Mouse (Mus musculus) MEL (cell line): ENCODE results near the gene Pfkfb4. TPM values are rescaled to one million over a fixed set of nuclear protein-coding genes. Genes with fewer than 3 reads are reported as not detected.

Experiments
- DNase-seq: peaks from one replicate; pipeline ENCODE4 v3.0.0; 2011; ENCODE audit warnings: low read depth, low spot score
- H3K27ac ChIP-seq: 2 replicates; pipeline ENCODE4 v1.5.1; 2012; ENCODE audit warnings: low read depth, mild to moderate bottlenecking, control low read depth, low read length, moderate library complexity; ENCODE audit not compliant: control insufficient read depth
- H3K27me3 ChIP-seq, 2 experiments: fragments of 150-350 bp in 1 of 2; sonication (generic) in 1 of 2; 2 replicates each; pipeline ENCODE4 v1.6.1; 2012; ENCODE audit warnings: low read length in 2 of 2, mild to moderate bottlenecking in 2 of 2, improper control_type of control experiment in 1 of 2, moderate library complexity in 1 of 2; ENCODE audit not compliant: insufficient read depth in 2 of 2, control insufficient read depth in 1 of 2
- H3K36me3 ChIP-seq, 2 experiments: 2 replicates each; pipeline ENCODE4 v1.6.1; 2012 to 2014; ENCODE audit warnings: low read length in 2 of 2, improper control_type of control experiment in 1 of 2, inconsistent platforms in 1 of 2, mild to moderate bottlenecking in 1 of 2; ENCODE audit not compliant: insufficient read depth in 2 of 2, control insufficient read depth in 1 of 2
- H3K4me1 ChIP-seq, 2 experiments: fragments of 150-350 bp in 1 of 2; sonication (generic) in 1 of 2; 2 replicates each; pipeline ENCODE4 v1.6.1; 2012; ENCODE audit warnings: low read length in 2 of 2, improper control_type of control experiment in 1 of 2, mild to moderate bottlenecking in 1 of 2; ENCODE audit not compliant: insufficient read depth in 2 of 2, control insufficient read depth in 1 of 2
- H3K4me3 ChIP-seq, 2 experiments: fragments of 150-350 bp in 1 of 2; sonication (generic) in 1 of 2; 2 replicates each; pipeline ENCODE4 v1.5.1; 2012; ENCODE audit warnings: low read depth in 2 of 2, low read length in 2 of 2, mild to moderate bottlenecking in 2 of 2, moderate library complexity in 2 of 2, control low read depth in 1 of 2, improper control_type of control experiment in 1 of 2; ENCODE audit not compliant: control insufficient read depth in 1 of 2, insufficient read depth in 1 of 2
- H3K79me2 ChIP-seq: 2 replicates; pipeline ENCODE4 v1.6.1; 2012; ENCODE audit warnings: mild to moderate bottlenecking, low read length, moderate library complexity; ENCODE audit not compliant: control insufficient read depth, poor library complexity, insufficient read depth
- H3K9ac ChIP-seq: 2 replicates; pipeline ENCODE4 v1.6.1; 2012; ENCODE audit warnings: low read depth, mild to moderate bottlenecking, control low read depth, low read length, moderate library complexity; ENCODE audit not compliant: control insufficient read depth, poor library complexity, severe bottlenecking
- H3K9me3 ChIP-seq: fragments of 150-350 bp; sonication (generic); replicated peaks from 2 replicates; pipeline ENCODE4 v1.6.1; 2012; ENCODE audit warnings: mild to moderate bottlenecking, low read length, improper control_type of control experiment, moderate library complexity; ENCODE audit not compliant: insufficient read depth
- CHD2 ChIP-seq: IDR thresholded peaks from 2 replicates; pipeline ENCODE4 v1.6.1; 2011; ENCODE audit warnings: low read length, improper control_type of control experiment
- CTCF ChIP-seq, 3 experiments: IDR thresholded peaks in 2 of 3; conservative IDR thresholded peaks in 1 of 3; 2 replicates each; pipeline ENCODE4 v1.5.1; 2011 to 2012; ENCODE audit warnings: low read length in 3 of 3, low read depth in 2 of 3, mild to moderate bottlenecking in 2 of 3, improper control_type of control experiment in 1 of 3, inconsistent platforms in 1 of 3, mixed read lengths in 1 of 3, moderate library complexity in 1 of 3; ENCODE audit not compliant: control insufficient read depth in 1 of 3, insufficient read depth in 1 of 3, poor library complexity in 1 of 3, severe bottlenecking in 1 of 3
- ELF1 ChIP-seq: IDR thresholded peaks from 2 replicates; pipeline ENCODE4 v1.6.1; 2014; ENCODE audit warnings: low read depth, mild to moderate bottlenecking, inconsistent platforms, low read length, improper control_type of control experiment, moderate library complexity
- ETS1 ChIP-seq: IDR thresholded peaks from 2 replicates; pipeline ENCODE4 v1.6.1; 2012; ENCODE audit warnings: low read depth, mild to moderate bottlenecking, inconsistent platforms, low read length, improper control_type of control experiment, moderate library complexity
- GATA1 ChIP-seq: IDR thresholded peaks from 2 replicates; pipeline ENCODE4 v1.6.1; 2011; ENCODE audit warnings: low read depth, low read length, improper control_type of control experiment
- HCFC1 ChIP-seq: IDR thresholded peaks from 2 replicates; pipeline ENCODE4 v1.6.1; 2012; ENCODE audit warnings: low read depth, mild to moderate bottlenecking, inconsistent platforms, low read length, improper control_type of control experiment, moderate library complexity
- MAZ ChIP-seq: IDR thresholded peaks from 2 replicates; pipeline ENCODE4 v1.6.1; 2012; ENCODE audit warnings: low read depth, mild to moderate bottlenecking, inconsistent platforms, low read length, improper control_type of control experiment
- MXI1 ChIP-seq: IDR thresholded peaks from 2 replicates; pipeline ENCODE4 v1.6.1; 2011; ENCODE audit warnings: mild to moderate bottlenecking, low read depth, low read length, improper control_type of control experiment
- MYB ChIP-seq: IDR thresholded peaks from 2 replicates; pipeline ENCODE4 v1.6.1; 2011; ENCODE audit warnings: mild to moderate bottlenecking, low read depth, low read length, improper control_type of control experiment
- MYC ChIP-seq: IDR thresholded peaks from 2 replicates; pipeline ENCODE4 v1.6.1; 2011; ENCODE audit warnings: low read depth, mild to moderate bottlenecking, low read length, improper control_type of control experiment, moderate library complexity
- NELFE ChIP-seq: IDR thresholded peaks from 2 replicates; pipeline ENCODE4 v1.6.1; 2011; ENCODE audit warnings: low read depth, low read length, improper control_type of control experiment
- POLR2A ChIP-seq, 2 experiments: IDR thresholded peaks; 2 replicates each; pipeline ENCODE4 v1.6.1; 2011 to 2012; ENCODE audit warnings: low read length in 2 of 2, mild to moderate bottlenecking in 2 of 2, control low read depth in 1 of 2, improper control_type of control experiment in 1 of 2, low read depth in 1 of 2, moderate library complexity in 1 of 2; ENCODE audit not compliant: control insufficient read depth in 1 of 2, insufficient read depth in 1 of 2, poor library complexity in 1 of 2
- POLR2AphosphoS2 ChIP-seq: IDR thresholded peaks from 2 replicates; pipeline ENCODE4 v1.6.1; 2011; ENCODE audit warnings: low read length, improper control_type of control experiment
- POLR2AphosphoS5 ChIP-seq: IDR thresholded peaks from 2 replicates; pipeline ENCODE4 v1.6.1; 2012; ENCODE audit warnings: low read depth, borderline replicate concordance, mild to moderate bottlenecking, inconsistent platforms, low read length, moderate library complexity, mixed read lengths
- RAD21 ChIP-seq: IDR thresholded peaks from 2 replicates; pipeline ENCODE4 v1.6.1; 2011; ENCODE audit warnings: mild to moderate bottlenecking, low read depth, low read length, improper control_type of control experiment
- RCOR1 ChIP-seq: IDR thresholded peaks from 2 replicates; pipeline ENCODE4 v1.6.1; 2012; ENCODE audit warnings: low read depth, mild to moderate bottlenecking, inconsistent platforms, low read length, improper control_type of control experiment
- SIN3A ChIP-seq: IDR thresholded peaks from 2 replicates; pipeline ENCODE4 v1.6.1; 2012; ENCODE audit warnings: low read length, improper control_type of control experiment, inconsistent platforms
- SMC3 ChIP-seq: IDR thresholded peaks from 2 replicates; pipeline ENCODE4 v1.6.1; 2011; ENCODE audit warnings: low read depth, low read length, improper control_type of control experiment
- TBP ChIP-seq: IDR thresholded peaks from 2 replicates; pipeline ENCODE4 v1.8.0; 2011; ENCODE audit warnings: low read depth, low read length, improper control_type of control experiment
- UBTF ChIP-seq: IDR thresholded peaks from 2 replicates; pipeline ENCODE4 v1.6.1; 2012; ENCODE audit warnings: low read depth, mild to moderate bottlenecking, inconsistent platforms, low read length, improper control_type of control experiment, moderate library complexity, borderline replicate concordance; ENCODE audit not compliant: insufficient read depth
- USF1 ChIP-seq: IDR thresholded peaks from 2 replicates; pipeline ENCODE4 v1.6.1; 2014; ENCODE audit warnings: low read depth, mild to moderate bottlenecking, inconsistent platforms, low read length, improper control_type of control experiment, moderate library complexity
- USF2 ChIP-seq, 2 experiments: IDR thresholded peaks; 2 replicates each; pipeline ENCODE4 v1.6.1; 2011 to 2012; ENCODE audit warnings: improper control_type of control experiment in 2 of 2, low read length in 2 of 2, borderline replicate concordance in 1 of 2, inconsistent platforms in 1 of 2, low read depth in 1 of 2, mild to moderate bottlenecking in 1 of 2; ENCODE audit not compliant: insufficient read depth in 1 of 2
- ZC3H11A ChIP-seq: IDR thresholded peaks from 2 replicates; pipeline ENCODE4 v1.6.1; 2012; ENCODE audit warnings: low read depth, mild to moderate bottlenecking, inconsistent platforms, low read length, improper control_type of control experiment
- ZKSCAN1 ChIP-seq: IDR thresholded peaks from 2 replicates; pipeline ENCODE4 v1.6.1; 2012; ENCODE audit warnings: low read depth, mild to moderate bottlenecking, inconsistent platforms, low read length, improper control_type of control experiment, moderate library complexity
- ZNF384 ChIP-seq: IDR thresholded peaks from 2 replicates; pipeline ENCODE4 v1.6.1; 2012; ENCODE audit warnings: low read depth, mild to moderate bottlenecking, inconsistent platforms, low read length, improper control_type of control experiment
- polyA plus RNA-seq, 2 experiments: library from polyadenylated mRNA; stranded (reverse) in 1 of 2; unstranded in 1 of 2; fragments of >175 nt in 1 of 2; fragments of >200 nt in 1 of 2; gene quantifications; 2 replicates each; pipeline versions ENCODE4 v1.2.1 to v1.2.4; 2012; ENCODE audit warnings: low replicate concordance in 2 of 2, low read depth in 1 of 2; ENCODE audit not compliant: insufficient read length in 2 of 2, insufficient read depth in 1 of 2, missing spikeins in 1 of 2
- total RNA-seq: library from RNA; depleted of rRNA; stranded (reverse); fragments of 300-350 nt; gene quantifications from 2 replicates; pipeline ENCODE4 v1.2.3, GENCODE M21; 2012

Gene Pfkfb4
- total and polyA plus RNA-seq, 3 experiments, result 3.2 to 6.4 TPM; not detected in 1

DNA sequence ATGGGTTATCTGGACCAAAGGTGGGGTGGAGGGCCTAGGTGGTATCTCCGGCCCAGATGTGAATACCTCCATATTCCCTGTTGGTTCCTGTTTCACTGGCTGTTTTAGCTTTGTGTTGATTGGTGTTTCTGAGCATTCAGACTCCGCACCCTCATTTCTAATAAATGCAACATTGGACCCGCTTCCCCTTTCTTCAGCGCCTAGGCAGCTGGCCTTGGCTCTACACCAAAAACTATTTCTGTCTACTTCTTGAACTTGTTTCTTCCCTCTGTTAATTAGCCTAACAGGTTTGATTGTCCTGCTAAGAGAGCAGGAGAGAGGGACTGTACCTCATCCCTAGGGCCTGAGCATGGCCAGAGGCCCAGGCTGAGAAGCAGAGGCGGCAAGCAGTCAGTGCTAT lies 66.0 kb downstream of the Pfkfb4 start (continued):
- no peak for TF ChIP-seq USF1

DNA sequence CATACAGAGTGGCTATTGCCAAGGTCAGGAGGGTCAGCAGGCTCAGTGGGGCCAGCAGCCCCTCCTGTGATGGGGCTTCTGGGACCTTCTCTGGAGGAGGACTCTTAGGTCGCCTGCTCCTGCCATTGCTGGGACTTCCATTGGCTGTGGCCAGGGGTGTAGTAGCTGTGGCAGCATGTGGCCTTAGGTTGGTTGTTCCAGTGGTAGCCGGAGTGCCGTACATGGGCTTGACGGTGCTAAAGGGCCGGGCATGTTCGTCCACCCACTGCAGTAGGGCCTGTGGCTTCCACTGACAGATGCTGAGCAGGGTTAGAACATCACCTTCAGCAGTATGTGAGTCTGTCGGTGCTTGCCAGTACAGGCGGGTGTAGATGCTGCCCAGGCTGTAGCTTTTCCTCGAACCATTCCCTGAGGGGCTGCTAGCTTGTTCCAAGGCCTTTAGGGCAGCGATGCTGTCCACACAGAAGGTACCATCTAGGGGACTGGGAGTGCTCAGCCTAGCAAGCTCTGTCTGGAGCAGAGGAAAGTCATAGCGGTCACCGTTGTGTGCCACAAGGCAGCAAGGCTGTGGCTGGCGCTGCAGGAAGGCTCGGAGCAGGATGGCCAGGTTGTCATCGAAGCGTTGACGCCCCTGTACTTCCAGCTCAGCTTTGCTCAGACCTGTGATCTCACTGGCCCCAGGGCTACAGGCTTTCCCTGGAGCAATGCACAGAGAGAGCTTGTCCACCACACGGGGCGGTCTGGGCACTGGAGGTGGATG lies 66.6 kb downstream of the Pfkfb4 start:
- Histone ChIP-seq H3K4me1 (peaks cover 5 to 32% of the 10 kb centered on the region in 2 experiments), H3K79me2 (peaks cover 4% of the 10 kb centered on the region), H3K9ac (peak overlapping the region; percentile 51), H3K4me3 (no peak overlapping the region), H3K27ac (peak overlapping the region; percentile 75), H3K27me3 (no peaks in the 10 kb centered on the region), H3K9me3 (no peaks in the 10 kb centered on the region), H3K36me3 (peaks cover 0 to 26% of the 10 kb centered on the region in 2 experiments; a peak in 2 of 4 replicates)
- DNase-seq, result no peak
- no peak for TF ChIP-seq USF2 (IDR thresholded peaks at IDR 0.05; ENCODE audit: borderline replicate concordance in 1 of 2, insufficient read depth in 1 of 2, low read depth in 1 of 2, low read length in 2 of 2)
- no peak for TF ChIP-seq RCOR1
- no peak for TF ChIP-seq ETS1
- no peak for TF ChIP-seq NELFE
- no peak for TF ChIP-seq SIN3A
- TF ChIP-seq CHD2, result no peak
- no peak for TF ChIP-seq ZKSCAN1
- TF ChIP-seq POLR2A (IDR thresholded peaks at IDR 0.05; ENCODE audit: control insufficient read depth in 1 of 2, insufficient read depth in 1 of 2, low read depth in 1 of 2, low read length in 2 of 2, poor library complexity in 1 of 2), result no peak

DNA sequence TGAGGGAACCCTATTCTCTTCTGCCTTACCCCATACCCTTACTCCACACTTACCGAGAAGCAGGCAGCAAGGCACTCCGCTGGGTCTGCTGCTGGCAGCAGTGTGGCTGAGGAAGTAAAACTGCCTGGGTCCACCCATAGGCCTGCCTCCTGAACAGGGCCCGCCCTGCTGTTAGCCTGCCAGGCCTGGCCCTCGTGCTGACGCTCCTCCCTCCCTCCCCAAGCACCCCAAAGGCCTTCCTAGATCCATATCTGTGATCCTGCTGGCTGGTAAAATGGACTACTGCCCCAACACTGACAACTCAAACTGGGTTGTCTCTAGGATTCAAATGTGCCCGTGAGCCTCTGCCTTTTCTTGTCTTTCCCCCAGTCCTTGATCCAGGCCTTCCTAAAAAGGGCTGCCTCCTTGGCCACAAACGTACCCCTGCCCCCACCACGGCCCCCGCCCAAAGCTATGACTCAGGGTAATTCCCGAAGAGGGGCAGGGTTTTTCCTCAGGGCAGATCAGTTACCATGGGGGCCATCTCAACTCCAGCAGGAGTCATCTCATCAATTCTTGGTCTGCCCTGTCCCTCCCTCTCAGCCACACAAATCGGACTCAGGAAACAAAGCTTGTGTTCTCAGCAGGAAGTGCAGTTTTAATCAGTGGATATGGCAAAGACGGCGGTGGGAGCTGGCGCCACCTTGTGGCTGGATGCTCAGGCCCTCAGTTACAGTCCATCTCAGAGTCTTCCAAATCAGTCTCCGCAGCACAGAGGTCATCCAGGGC lies 67.7 kb downstream of the Pfkfb4 start, which contains the start of gene Trex1:
Gene Trex1, minus strand, starts transcription at position 599 of the 768 bp plus-strand sequence.
- no peaks in the 10 kb centered on the region for H3K9me3 ChIP-seq
- H3K4me1 ChIP-seq, result peaks cover 3 to 32% of the 10 kb centered on the region in 2 experiments
- peak; percentile 93 for DNase-seq
- H3K36me3 ChIP-seq, result peaks cover 0 to 26% of the 10 kb centered on the region in 2 experiments; a peak in 2 of 4 replicates
- no peak for TF ChIP-seq USF2 (IDR thresholded peaks at IDR 0.05; ENCODE audit: borderline replicate concordance in 1 of 2, insufficient read depth in 1 of 2, low read depth in 1 of 2, low read length in 2 of 2)
- no peak for TF ChIP-seq ZNF384
- TF ChIP-seq ZC3H11A, result peak; percentile 57
- TF ChIP-seq SMC3, result peak; percentile 81
- TF ChIP-seq POLR2AphosphoS5, result peak; percentile 29; the same call in 1 of the 2 replicates
- TF ChIP-seq MXI1, result peak; percentile 77
- TF ChIP-seq ETS1, result no peak
- peak; percentile 68 for TF ChIP-seq TBP
- TF ChIP-seq HCFC1, result peak; percentile 84
- peak; percentile 80 for TF ChIP-seq ELF1
- no peak for TF ChIP-seq MYB
- peak; percentile 56 to 85 for TF ChIP-seq POLR2A (IDR thresholded peaks at IDR 0.05; ENCODE audit: control insufficient read depth in 1 of 2, insufficient read depth in 1 of 2, low read depth in 1 of 2, low read length in 2 of 2, poor library complexity in 1 of 2)
- peak; percentile 95 to 97 (median 96) for TF ChIP-seq CTCF (IDR thresholded peaks at IDR 0.05 in 2 of 3, conservative IDR thresholded peaks at IDR 0.05 in 1 of 3; ENCODE audit: control insufficient read depth in 1 of 3, insufficient read depth in 1 of 3, low read depth in 2 of 3, low read length in 3 of 3, poor library complexity in 1 of 3, severe bottlenecking in 1 of 3)
- peak; percentile 83 for TF ChIP-seq SIN3A
- no peak for TF ChIP-seq MAZ
- TF ChIP-seq RAD21, result peak; percentile 57
- TF ChIP-seq GATA1, result 0 out of 2 replicates have a peak, but pooled peaks have one; percentile 32
- 0 out of 2 replicates have a peak, but pooled peaks have one; percentile 54 for TF ChIP-seq UBTF
- 0 out of 2 replicates have a peak, but pooled peaks have one; percentile 16 for TF ChIP-seq MYC
- TF ChIP-seq NELFE, result peak; percentile 48; the same call in 1 of the 2 replicates
- TF ChIP-seq POLR2AphosphoS2, result peak; percentile 83
- TF ChIP-seq, all 39 proteins: peak for 16
- Histone ChIP-seq H3K9ac (peak within 1 kb of the TSS; percentile 68), H3K79me2 (peaks cover 4% of the 10 kb centered on the region), H3K4me3 (peak within 1 kb of the TSS; percentile 61 to 65), H3K27me3 (no peaks in the 10 kb centered on the region), H3K27ac (peak within 1 kb of the TSS; percentile 76)
